Mouse (Mus musculus) urinary bladder, adult 18-20 months (tissue): ENCODE results near the gene Gm9918.

Experiments used
- DNase-seq, 2 experiments: peaks; one replicate each; pipeline ENCODE4 v3.0.0; 2022; ENCODE audit warnings: low spot score in 2 of 2, mixed read lengths in 2 of 2

Gm9918 gene

GRCm38 (mm10) chr15:102245461-102245881 is 24.9 kb upstream of the Gm9918 start:
- no peak for DNase-seq

GRCm38 (mm10) chr15:102245891-102246741 is 24.2 kb upstream of the Gm9918 start:
- peak in 1 of 2 experiments; percentile 76 for DNase-seq

- peak; percentile 92 to 96 for DNase-seq
These were observed 23.5 kb upstream of the Gm9918 start for GRCm38 (mm10) chr15:102246866-102247251.

GRCm38 (mm10) chr15:102247252-102248130 is 22.9 kb upstream of the Gm9918 start:
- peak; percentile 78 to 80 for DNase-seq

GRCm38 (mm10) chr15:102248131-102248811 is 22.1 kb upstream of the Gm9918 start:
- no peak for DNase-seq

GRCm38 (mm10) chr15:102248812-102249191 is 21.6 kb upstream of the Gm9918 start:
- no peak for DNase-seq

- DNase-seq = no peak
These were observed 21.1 kb upstream of the Gm9918 start for GRCm38 (mm10) chr15:102249251-102249691.

- no peak for DNase-seq
These were observed 20.4 kb upstream of the Gm9918 start for GRCm38 (mm10) chr15:102249967-102250366.

- no peak for DNase-seq
These were observed 19.8 kb upstream of the Gm9918 start for GRCm38 (mm10) chr15:102250521-102250920.

- peak in 1 of 2 experiments; percentile 81 for DNase-seq
These were observed 14.7 kb upstream of the Gm9918 start for GRCm38 (mm10) chr15:102255547-102256255.

- DNase-seq = no peak
These were observed 13.7 kb upstream of the Gm9918 start for GRCm38 (mm10) chr15:102256431-102257201.

GRCm38 (mm10) chr15:102257202-102258075 is 12.9 kb upstream of the Gm9918 start, which contains the start of gene Rarg:
Rarg (minus strand) TSS chr15:102257517.
- peak in 1 of 2 experiments; percentile 68 for DNase-seq

- peak; percentile 67 to 83 for DNase-seq
These were observed 12.3 kb upstream of the Gm9918 start for GRCm38 (mm10) chr15:102258076-102258470.

- DNase-seq = no peak
These were observed 11.6 kb upstream of the Gm9918 start for GRCm38 (mm10) chr15:102258581-102259253.

- peak in 1 of 2 experiments; percentile 34 for DNase-seq
These were observed 7.8 kb upstream of the Gm9918 start for GRCm38 (mm10) chr15:102262582-102262981.

GRCm38 (mm10) chr15:102263037-102263436 is 7.3 kb upstream of the Gm9918 start:
- no peak for DNase-seq

GRCm38 (mm10) chr15:102265548-102265947 is 4.8 kb upstream of the Gm9918 start:
- DNase-seq = no peak

GRCm38 (mm10) chr15:102271441-102271840 is 1.1 kb downstream of the Gm9918 start:
- no peak for DNase-seq
